ENCODE assay signal across 8 mouse cellular contexts in the genomic region with DNA sequence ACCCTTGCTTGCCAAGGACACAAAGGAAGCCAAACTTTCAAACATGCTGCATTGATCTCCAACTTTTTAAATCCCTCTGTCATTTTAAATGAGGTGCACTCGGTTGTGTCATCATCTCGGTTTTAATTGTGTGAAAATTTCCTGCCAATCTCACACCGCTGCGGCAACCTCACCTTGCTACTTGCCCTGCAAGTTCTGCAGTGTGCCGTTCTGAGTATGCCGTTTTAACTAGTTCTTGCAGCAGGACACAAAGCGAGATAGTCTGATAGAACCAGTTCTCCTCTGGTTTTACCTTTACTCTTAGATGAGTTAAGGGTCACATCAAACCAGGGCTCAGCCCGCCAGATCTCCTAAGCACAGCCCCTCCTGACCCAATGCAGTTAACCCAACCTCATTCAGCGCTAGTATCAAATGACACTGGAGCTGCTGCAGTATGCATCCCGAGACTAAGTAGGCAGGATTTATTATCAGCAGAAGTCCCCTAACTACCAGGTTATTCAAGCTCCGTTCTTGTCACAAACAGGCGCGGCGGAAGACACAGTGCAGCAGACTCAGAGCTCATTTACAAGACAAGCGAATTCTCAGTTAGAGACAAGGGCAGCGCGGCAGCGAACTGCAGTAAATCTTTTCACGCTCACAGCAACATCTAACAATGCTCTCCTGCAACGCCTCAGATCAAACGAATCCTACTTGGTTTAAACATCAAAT. TPM values are rescaled to one million over a fixed set of nuclear protein-coding genes. Genes with fewer than 3 reads are reported as not detected.
DNase-seq lines count a peak whose midpoint lies in the region; ATAC-seq lines count a peak whose summit lies in the region.

No protein-coding gene starts in this region.

- 9% methylated on average over 21 of the region's 21 CpGs for WGBS in heart, embryonic 12.5 days
- 5% methylated on average over 21 of the region's 21 CpGs for WGBS in forebrain, embryonic 11.5 days

- no peak for DNase-seq in heart, postnatal 4 days
- DNase-seq in brain, adult 2 months (ENCODE audit: low read depth, low spot score) = peak; percentile 82
- peak; percentile 70 for DNase-seq in forebrain, embryonic 11.5 days (ENCODE audit: low spot score)
- peak; percentile 13 to 31 for DNase-seq in layer of hippocampus, postnatal 10 days (ENCODE audit: low spot score in 2 of 2)
- DNase-seq in retina, postnatal 1 day = peak; percentile 50
- DNase-seq in adrenal gland, postnatal 10 days = no peak
- no peak for DNase-seq in gastrocnemius, adult 8-10 months (ENCODE audit: low spot score in 2 of 2)

- H3K36me3 ChIP-seq in heart, embryonic 12.5 days = no peaks in the 10 kb centered on the region
- no peaks in the 10 kb centered on the region for H3K36me3 ChIP-seq in forebrain, embryonic 11.5 days (ENCODE audit: control insufficient read depth, insufficient read depth, low read length)

- H3K9ac ChIP-seq in heart, embryonic 12.5 days = no peak overlapping the region
- peak overlapping the region; percentile 23; the same call in 1 of the 2 replicates for H3K9ac ChIP-seq in forebrain, embryonic 11.5 days (ENCODE audit: low read length)

- no peaks in the 10 kb centered on the region for H3K9me3 ChIP-seq in heart, embryonic 12.5 days (replicated peaks)
- no peaks in the 10 kb centered on the region for H3K9me3 ChIP-seq in forebrain, embryonic 11.5 days (ENCODE audit: control insufficient read depth, low read length)

- ATAC-seq in heart, embryonic 12.5 days (ENCODE audit: insufficient number of reproducible peaks, low FRiP score) = no peak
- peak; percentile 51 for ATAC-seq in forebrain, embryonic 11.5 days (replicated peaks; ENCODE audit: low FRiP score)

- H3K4me2 ChIP-seq in heart, embryonic 12.5 days = peak overlapping the region; percentile 65
- peak overlapping the region; percentile 69 for H3K4me2 ChIP-seq in forebrain, embryonic 11.5 days (ENCODE audit: low read depth, low read length, severe bottlenecking)

- no peak overlapping the region for H3K27ac ChIP-seq in heart, embryonic 12.5 days (ENCODE audit: poor library complexity, severe bottlenecking)
- H3K27ac ChIP-seq in forebrain, embryonic 11.5 days (ENCODE audit: low read depth, low read length) = no peak overlapping the region

- peak overlapping the region; percentile 28 for H3K4me3 ChIP-seq in heart, embryonic 12.5 days
- H3K4me3 ChIP-seq in forebrain, embryonic 11.5 days (ENCODE audit: low read depth, low read length) = peak overlapping the region; percentile 25

- H3K4me1 ChIP-seq in heart, embryonic 12.5 days (replicated peaks) = no peaks in the 10 kb centered on the region; the same call in 1 of the 2 replicates
- H3K4me1 ChIP-seq in forebrain, embryonic 11.5 days (replicated peaks; ENCODE audit: control insufficient read depth, insufficient read depth, low read length) = no peaks in the 10 kb centered on the region

- H3K27me3 ChIP-seq in heart, embryonic 12.5 days (replicated peaks) = no peaks in the 10 kb centered on the region
- H3K27me3 ChIP-seq in forebrain, embryonic 11.5 days (ENCODE audit: control insufficient read depth, insufficient read depth, low read length) = no peaks in the 10 kb centered on the region; the same call in 1 of the 2 replicates

RNA-seq across cellular contexts. Expression of a gene that starts 0.7 kb away (rescaled TPM):
- polyA plus RNA-seq in heart, embryonic 12.5 days (2016; fragmentation: Nextera tagmentation; extraction: Ambion mirVana) = 0.08 TPM in 1 of 2 replicates, not detected in the other
- total RNA-seq in heart, postnatal 4 days (2021) = under 1 TPM; 0.05 to 0.14 TPM
- 1.8 and 2.0 TPM in 2 replicates for polyA plus RNA-seq in forebrain, embryonic 11.5 days (2014; fragmentation: Nextera tagmentation; extraction: Ambion mirVana)
- 10 to 100 TPM; 37.0 to 37.9 TPM for total RNA-seq in layer of hippocampus, postnatal 10 days (2021)
- under 1 TPM; 0.12 to 0.42 TPM for total RNA-seq in adrenal gland, postnatal 10 days (2021)
- total RNA-seq in gastrocnemius, adult 8-10 months (2022) = under 1 TPM in 3 of 4 experiments, not detected in 1; 0.07 to 0.13 (median 0.13) TPM

Comparison
In these comparisons a context has a peak if more than half of its experiments do, and no peak if none do; other contexts are left out.
1. DNase-seq: peak in brain, adult 2 months (single experiment), forebrain, embryonic 11.5 days (single experiment), layer of hippocampus, postnatal 10 days (2 of 2) and retina, postnatal 1 day (single experiment); none in heart, postnatal 4 days (single experiment), adrenal gland, postnatal 10 days (single experiment) and gastrocnemius, adult 8-10 months (0 of 2).
2. RNA of a gene that starts 0.7 kb away (total RNA-seq): 37.0 to 37.9 TPM in layer of hippocampus, postnatal 10 days; 0.12 to 0.42 TPM in adrenal gland, postnatal 10 days, 0.05 to 0.14 TPM in heart, postnatal 4 days and 0.07 to 0.13 TPM in gastrocnemius, adult 8-10 months; every median in the first group is over 10 times any median in the second.